Mouse (Mus musculus): ENCODE measurements at regions not wholly inside any gene's neighbourhood (a gene's known extent, or its start where the extent isn't known, plus 50 kb on each side); places are given as distances from the start of the nearest gene placed in this dataset.

- Histone ChIP-seq H3K4me2 (replicated peaks; ENCODE audit: low read depth) (no peak overlapping the region), H3K27ac (replicated peaks) (no peak overlapping the region), H3K9ac (ENCODE audit: low read length) (no peak overlapping the region), H3K9me3 (ENCODE audit: control insufficient read depth, low read length) (no peaks in the 10 kb centered on the region), H3K4me3 (ENCODE audit: low read depth, low read length) (no peak overlapping the region), H3K36me3 (ENCODE audit: control insufficient read depth, insufficient read depth, low read length) (no peaks in the 10 kb centered on the region), H3K4me1 (replicated peaks; ENCODE audit: control insufficient read depth, insufficient read depth) (no peaks in the 10 kb centered on the region), H3K27me3 (ENCODE audit: control insufficient read depth, insufficient read depth, low read length) (no peaks in the 10 kb centered on the region)
- TF ChIP-seq EP300 (optimal IDR thresholded peaks at IDR 0.05), result no peak
- no peak for TF ChIP-seq CTCF (IDR thresholded peaks at IDR 0.05; ENCODE audit: low read depth)
- ATAC-seq (ENCODE audit: low FRiP score, low TSS enrichment) (no peak), DNase-seq (ENCODE audit: low spot score) (no peak)
- WGBS, result 56% methylated on average over 2 of the region's 2 CpGs
Measured at GRCm38 (mm10) chr14:24661797-24662196, 174.9 kb downstream of the Rps24 start.

GRCm38 (mm10) chr14:24665210-24665609 lies 178.3 kb downstream of the Rps24 start:
- WGBS, result 84% methylated on average over 4 of the region's 4 CpGs
- no peaks in the 10 kb centered on the region for H3K36me3 ChIP-seq (ENCODE audit: control insufficient read depth, insufficient read depth, low read length)
- no peak overlapping the region for H3K27ac ChIP-seq (replicated peaks)
- ATAC-seq (ENCODE audit: low FRiP score, low TSS enrichment) (no peak), DNase-seq (ENCODE audit: low spot score) (no peak)
- H3K4me3 ChIP-seq (ENCODE audit: low read depth, low read length), result no peak overlapping the region
- no peaks in the 10 kb centered on the region for H3K27me3 ChIP-seq (ENCODE audit: control insufficient read depth, insufficient read depth, low read length)
- H3K9me3 ChIP-seq (ENCODE audit: control insufficient read depth, low read length), result no peaks in the 10 kb centered on the region
- no peak overlapping the region for H3K9ac ChIP-seq (ENCODE audit: low read length)
- no peak for TF ChIP-seq EP300 (optimal IDR thresholded peaks at IDR 0.05)
- no peak for TF ChIP-seq CTCF (IDR thresholded peaks at IDR 0.05; ENCODE audit: low read depth)
- no peak overlapping the region for H3K4me2 ChIP-seq (replicated peaks; ENCODE audit: low read depth)
- H3K4me1 ChIP-seq (replicated peaks; ENCODE audit: control insufficient read depth, insufficient read depth), result no peaks in the 10 kb centered on the region

All from stomach, postnatal 0 days (tissue).